Mouse (Mus musculus): Measurements from ENCODE around the gene Tmem218. TPM values are rescaled to one million over a fixed set of nuclear protein-coding genes. Genes with fewer than 3 reads are reported as not detected.

The Tmem218 gene
- total RNA-seq, 2 experiments from 2014 or later = 6.2 to 8.1 TPM

DNA sequence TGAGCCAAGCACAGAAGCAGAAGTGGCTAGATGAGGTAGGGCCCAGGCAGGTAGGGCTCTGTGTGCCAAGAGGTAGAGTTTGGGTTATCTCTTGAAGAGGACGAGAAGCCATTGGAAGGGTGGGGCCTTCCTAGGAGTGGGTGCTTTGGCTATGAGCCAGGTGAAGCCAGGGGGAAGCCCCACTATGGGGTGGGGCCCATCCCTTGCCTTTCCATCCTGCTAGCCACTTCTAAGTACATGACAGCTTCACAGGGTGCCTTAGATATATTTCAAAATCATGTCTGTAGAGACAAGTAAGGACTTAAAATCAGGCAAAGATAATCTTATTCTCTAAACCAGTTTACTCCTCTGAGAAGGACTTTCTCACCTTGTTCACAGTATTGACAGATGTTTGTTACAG, 36.6 kb downstream of the Tmem218 start:
- no peak for TF ChIP-seq CTCF (conservative IDR thresholded peaks at IDR 0.05)

DNA sequence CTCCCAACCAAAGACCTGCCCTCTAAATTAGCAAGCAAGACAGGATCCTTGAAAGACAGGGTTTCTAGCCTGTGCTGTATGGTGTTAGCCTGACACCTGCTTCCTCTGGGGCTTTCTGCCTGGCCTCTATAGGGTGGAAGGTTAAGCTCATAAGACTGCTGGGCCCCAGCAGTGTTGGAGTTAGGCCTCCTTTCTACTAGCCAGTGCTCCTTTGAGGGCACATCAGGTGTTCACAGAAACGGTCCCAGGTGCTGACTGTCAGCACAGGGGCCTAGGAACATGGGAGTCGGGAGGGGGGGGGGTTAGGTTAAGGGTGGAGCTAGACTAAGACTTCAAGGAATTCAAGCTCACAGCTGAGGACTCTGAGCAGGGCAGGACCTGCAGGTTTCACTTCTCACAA, 37.4 kb downstream of the Tmem218 start:
- TF ChIP-seq CTCF (conservative IDR thresholded peaks at IDR 0.05) = no peak
- Histone ChIP-seq H3K27ac (no peak overlapping the region), H3K4me3 (no peak overlapping the region)
- no peak for DNase-seq (ENCODE audit: low spot score in 2 of 2)

More for the DNA sequence above, 36.6 kb downstream of the Tmem218 start:
- H3K4me3 ChIP-seq = no peak overlapping the region
- no peak for DNase-seq (ENCODE audit: low spot score in 2 of 2)
- no peak overlapping the region for H3K27ac ChIP-seq

DNA sequence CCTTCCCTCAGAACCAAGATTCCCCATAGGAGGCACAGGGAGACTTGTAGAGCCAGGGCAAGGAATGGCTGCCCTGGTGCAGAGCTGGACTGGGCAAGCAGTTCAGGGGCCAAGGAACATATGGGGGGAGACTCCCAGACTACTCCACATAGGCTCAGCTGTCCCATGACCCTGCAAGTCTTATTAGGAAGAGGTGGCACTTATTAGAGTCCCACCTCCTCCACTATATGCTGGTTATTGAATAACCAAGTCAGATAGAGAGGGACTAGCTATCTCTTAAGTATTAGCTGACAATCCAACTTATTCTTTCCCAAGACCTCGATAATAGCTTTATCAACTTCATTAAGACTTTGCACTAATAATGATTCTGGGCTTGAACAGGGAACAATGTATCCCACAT, 37.8 kb downstream of the Tmem218 start:
- no peak overlapping the region for H3K27ac ChIP-seq
- H3K4me3 ChIP-seq = no peak overlapping the region
- TF ChIP-seq CTCF (conservative IDR thresholded peaks at IDR 0.05) = no peak
- no peak for DNase-seq (ENCODE audit: low spot score in 2 of 2)

DNA sequence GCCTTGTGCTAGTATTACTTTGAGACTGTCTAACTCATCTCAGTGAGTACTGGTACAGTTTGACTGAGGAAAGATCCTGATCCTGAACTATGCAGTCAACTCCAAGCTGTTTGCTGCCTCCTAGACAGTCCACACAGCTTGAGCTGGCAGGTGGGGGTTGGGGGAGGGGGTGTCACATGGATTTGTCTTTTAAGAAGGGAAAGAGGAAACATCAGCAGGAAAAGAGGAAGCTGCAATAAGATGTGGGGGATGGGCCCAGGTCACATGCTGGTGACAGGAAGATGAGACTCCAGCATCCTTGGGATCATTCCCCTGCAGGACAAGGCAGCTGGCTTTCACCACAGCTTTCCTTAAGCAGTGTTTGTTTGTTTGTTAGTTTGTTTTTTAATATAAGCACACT, 39.4 kb downstream of the Tmem218 start:
- peak in 1 of 2 experiments; percentile 27 for DNase-seq (ENCODE audit: low spot score in 2 of 2)
- Histone ChIP-seq H3K27ac (no peak overlapping the region), H3K4me3 (no peak overlapping the region)
- no peak for TF ChIP-seq CTCF (conservative IDR thresholded peaks at IDR 0.05)

DNA sequence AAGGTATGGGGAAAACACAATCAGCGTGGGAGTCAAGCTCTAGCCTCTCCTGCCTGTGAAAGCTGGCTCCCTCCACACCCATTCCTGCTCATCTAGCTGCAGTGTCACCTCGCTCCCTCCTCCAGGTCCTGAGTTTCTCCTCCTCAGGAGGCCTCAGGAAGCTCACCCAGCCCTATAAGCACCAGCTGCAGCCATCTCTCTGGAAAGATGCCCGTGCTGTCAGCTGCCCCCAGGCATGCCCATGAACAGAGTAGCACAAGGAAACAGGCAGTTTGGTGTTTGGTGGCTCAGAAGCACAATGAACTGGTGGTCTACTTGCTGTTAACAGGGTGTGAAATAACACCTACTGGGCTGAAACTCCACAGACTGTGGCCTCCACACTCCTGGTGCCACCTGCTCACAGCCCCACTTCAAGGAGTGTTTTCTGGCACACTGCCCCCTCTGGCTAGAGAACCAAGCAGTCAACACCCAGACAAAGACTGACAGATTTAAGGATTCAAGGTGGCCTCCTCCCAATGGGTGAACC, 40.4 kb downstream of the Tmem218 start:
- TF ChIP-seq CTCF (conservative IDR thresholded peaks at IDR 0.05) = no peak
- Histone ChIP-seq H3K4me3 (no peak overlapping the region), H3K27ac (peak overlapping the region; percentile 20; the same call in 1 of the 2 replicates)
- DNase-seq (ENCODE audit: low spot score in 2 of 2) = no peak

DNA sequence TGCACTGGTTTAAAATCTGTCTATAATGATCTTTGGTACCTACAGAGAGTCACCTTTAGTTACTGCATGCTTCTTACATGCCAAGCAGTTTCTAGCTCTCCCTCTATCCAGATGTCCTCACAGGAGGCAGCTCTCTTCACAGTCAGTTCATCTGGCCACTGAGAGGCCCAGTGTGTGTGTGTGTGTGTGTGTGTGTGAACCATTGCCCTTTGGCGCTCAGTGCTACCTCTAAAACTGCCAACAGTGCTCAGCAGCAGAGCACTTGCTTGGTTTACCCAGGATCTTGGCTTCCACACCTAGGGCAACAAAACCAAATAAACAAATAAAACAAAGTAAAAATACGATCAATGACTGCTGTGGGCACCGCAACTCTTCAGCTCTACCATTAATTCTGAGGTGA, 42.0 kb downstream of the Tmem218 start:
- DNase-seq (ENCODE audit: low spot score in 2 of 2) = no peak
- H3K4me3 ChIP-seq = no peak overlapping the region
- TF ChIP-seq CTCF (conservative IDR thresholded peaks at IDR 0.05) = no peak
- no peak overlapping the region for H3K27ac ChIP-seq

DNA sequence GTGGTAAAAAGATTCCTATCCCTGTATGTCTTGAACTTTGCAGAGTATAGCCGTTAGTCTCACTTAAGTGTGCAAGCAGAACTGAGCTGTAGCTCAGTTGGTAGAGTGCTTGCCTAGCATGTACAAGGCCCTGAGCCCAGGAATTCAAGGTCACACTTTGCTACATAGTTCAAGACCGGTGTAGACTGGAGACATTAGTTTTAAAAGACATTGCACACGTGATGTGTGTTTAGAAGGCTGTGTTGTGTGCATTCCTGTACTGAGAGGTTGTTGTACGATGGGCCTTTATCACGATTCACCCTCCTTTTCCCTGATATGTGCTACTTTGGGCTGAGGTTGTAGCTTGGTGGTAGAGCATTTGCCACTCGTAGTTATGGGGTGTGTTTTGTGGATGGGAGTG, 42.6 kb downstream of the Tmem218 start:
- no peak for DNase-seq (ENCODE audit: low spot score in 2 of 2)
- Histone ChIP-seq H3K4me3 (no peak overlapping the region), H3K27ac (no peak overlapping the region)
- no peak for TF ChIP-seq CTCF (conservative IDR thresholded peaks at IDR 0.05)

DNA sequence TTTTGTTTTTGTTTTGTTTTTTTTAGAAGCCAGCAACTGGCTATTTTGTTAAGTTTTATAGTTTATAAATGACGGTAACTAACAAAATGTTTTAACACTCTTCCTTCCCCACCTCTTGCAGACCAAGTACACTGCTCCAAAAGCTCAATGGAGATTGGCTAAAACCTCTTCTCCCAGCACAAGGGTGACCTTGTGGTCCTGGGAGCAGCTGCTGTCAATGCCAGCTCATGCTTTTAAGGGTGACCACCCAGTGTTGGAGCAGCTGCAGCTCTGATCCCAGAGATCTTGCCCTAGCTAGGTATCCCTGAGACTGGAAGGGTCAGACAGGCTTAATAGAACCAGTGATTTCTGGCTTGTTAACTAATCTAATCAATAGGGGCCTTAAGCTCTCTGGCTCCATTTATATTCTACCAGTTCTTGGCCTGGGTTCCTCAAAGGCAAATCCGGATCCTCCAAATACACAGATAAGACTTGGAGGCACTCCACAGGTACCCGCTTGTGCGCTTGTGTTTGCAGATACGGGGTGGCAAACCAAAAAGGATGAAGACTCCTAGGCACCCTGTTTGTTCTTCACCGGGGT, 46.6 kb downstream of the Tmem218 start:
- TF ChIP-seq CTCF (conservative IDR thresholded peaks at IDR 0.05) = no peak
- peak overlapping the region; percentile 59 for H3K4me3 ChIP-seq
- peak overlapping the region; percentile 68; the same call in 1 of the 2 replicates for H3K27ac ChIP-seq
- DNase-seq (ENCODE audit: low spot score in 2 of 2) = no peak

DNA sequence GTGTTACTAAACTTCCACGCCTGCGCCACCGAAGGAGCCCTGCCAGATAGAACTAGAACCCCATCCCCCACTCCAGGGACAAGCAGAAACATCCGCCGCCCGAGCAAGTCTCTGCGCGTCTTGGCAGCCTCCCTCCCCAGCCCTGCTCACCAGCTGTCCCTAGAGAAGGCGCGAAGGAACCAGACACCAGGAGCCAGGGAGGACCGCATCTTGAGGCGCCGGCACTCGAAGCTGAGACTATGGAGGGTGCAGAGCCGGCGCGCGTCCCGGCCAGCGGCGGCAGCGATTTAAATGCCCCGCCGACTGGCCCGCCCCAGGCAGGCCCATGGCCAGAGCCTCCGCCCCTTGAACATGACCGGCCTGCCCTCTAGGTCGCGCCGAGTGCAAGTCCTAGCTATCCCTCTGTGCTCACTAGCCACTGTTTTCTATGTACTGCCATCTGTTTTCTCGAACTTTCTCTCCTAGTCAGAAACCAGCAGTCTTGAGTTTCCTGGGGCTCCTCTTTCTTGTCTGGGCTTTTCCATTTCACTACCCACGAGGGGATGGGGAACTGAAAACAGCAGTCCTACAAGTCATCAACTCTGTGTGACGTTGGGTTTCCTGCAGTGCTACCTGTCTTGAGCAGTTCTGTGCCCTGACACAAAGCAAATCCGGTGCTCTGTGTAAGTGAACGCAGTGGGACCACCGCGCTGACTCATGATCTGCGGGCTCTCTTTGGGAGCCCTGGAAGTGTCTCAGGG, 47.3 kb downstream of the Tmem218 start, which contains the start of gene Slc37a2:
Slc37a2 (minus strand) TSS at position 590 of the 740 bp plus-strand sequence.
- H3K4me3 ChIP-seq = peak within 1 kb of the TSS; percentile 59
- TF ChIP-seq CTCF (conservative IDR thresholded peaks at IDR 0.05) = no peak
- peak within 1 kb of the TSS; percentile 68 for H3K27ac ChIP-seq
- DNase-seq (ENCODE audit: low spot score in 2 of 2) = peak; percentile 74 to 87

DNA sequence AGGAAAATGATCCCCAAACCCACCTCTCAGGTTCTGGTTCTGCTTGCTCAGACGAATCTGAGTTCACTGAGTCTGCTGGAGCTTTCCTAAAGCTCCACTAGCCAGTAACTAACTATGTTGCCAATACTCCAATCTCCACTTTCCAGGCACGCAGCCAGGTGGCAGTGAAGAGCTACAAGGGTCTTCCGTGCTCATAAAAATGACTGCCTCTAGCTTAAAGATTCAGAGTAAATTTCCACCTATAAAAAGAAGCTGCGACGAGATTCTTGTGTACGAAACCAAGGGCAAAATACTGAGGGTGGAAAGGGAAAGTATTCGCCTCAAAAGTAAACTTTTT, 47.8 kb downstream of the Tmem218 start:
- peak; percentile 74 for TF ChIP-seq CTCF (conservative IDR thresholded peaks at IDR 0.05)
- DNase-seq (ENCODE audit: low spot score in 2 of 2) = peak; percentile 15 to 30
- Histone ChIP-seq H3K4me3 (peak overlapping the region; percentile 59; the same call in 1 of the 2 replicates), H3K27ac (peak overlapping the region; percentile 68; the same call in 1 of the 2 replicates)

DNA sequence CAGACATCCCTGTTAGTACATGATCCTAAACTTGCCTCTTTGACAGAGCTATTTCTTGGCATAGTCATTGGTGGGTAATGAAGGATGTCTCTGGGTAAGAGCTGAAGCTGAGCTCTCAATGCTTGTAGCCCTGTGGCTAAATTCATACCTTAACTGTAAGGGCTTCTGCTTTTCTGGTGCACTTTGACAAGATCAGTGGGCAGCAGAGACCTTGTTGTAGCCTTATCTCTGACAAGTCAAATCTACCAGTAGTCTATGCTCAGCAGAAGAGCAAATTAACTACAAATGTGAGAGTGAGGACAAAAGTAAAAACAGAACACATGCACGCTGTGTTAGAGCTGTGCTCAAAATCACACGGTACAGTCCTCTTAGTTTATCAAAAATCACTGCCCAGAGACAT, 58.6 kb downstream of the Tmem218 start:
- DNase-seq (ENCODE audit: low spot score in 2 of 2) = no peak
- H3K27ac ChIP-seq = no peak overlapping the region
- no peak overlapping the region for H3K4me3 ChIP-seq
- no peak for TF ChIP-seq CTCF (conservative IDR thresholded peaks at IDR 0.05)

Other genes starting within 250 kb of the Tmem218 start
- 10 to 100 TPM; 41.1 to 41.2 TPM for gene Pknox2, start 60.8 kb upstream of the Tmem218 start, total RNA-seq (2021)
- 1 to 10 TPM; 1.1 to 1.6 TPM for gene Slc37a2, start 47.5 kb downstream of the Tmem218 start, total RNA-seq (2021)
- gene Ccdc15, start 140.2 kb downstream of the Tmem218 start, total RNA-seq (2021) = 1 to 10 TPM; 1.6 to 3.1 TPM
- 10 to 100 TPM; 65.9 to 68.1 TPM for gene Hepacam, start 159.1 kb downstream of the Tmem218 start, total RNA-seq (2021)
- gene Robo4, start 193.7 kb downstream of the Tmem218 start, total RNA-seq (2021) = 1 to 10 TPM; 4.9 to 5.8 TPM
- gene Robo3, start 225.0 kb downstream of the Tmem218 start, total RNA-seq (2021) = 10 to 100 TPM; 14.8 to 19.0 TPM

Data from layer of hippocampus, adult 2 months (tissue).